Mouse (Mus musculus) embryonic facial prominence, embryonic 15.5 days (tissue): ENCODE data around the gene Ncoa3. TPM values are rescaled to one million over a fixed set of nuclear protein-coding genes. Genes with fewer than 3 reads are reported as not detected.

Experiments used
- ATAC-seq: fragments of 200-750 bp; cut with Nextera tagmentation; 2 replicates; pipeline ENCODE4 v1.8.0; 2017; ENCODE audit warnings: low read depth, moderate TSS enrichment; ENCODE audit not compliant: insufficient number of reproducible peaks, low FRiP score, low TSS enrichment
- H3K27ac ChIP-seq: fragments of 300-500 bp; sonication (generic); replicated peaks from 2 replicates; pipeline ENCODE4 v1.5.1; 2015; ENCODE audit warnings: mild to moderate bottlenecking, inconsistent platforms
- H3K27me3 ChIP-seq: fragments of 300-500 bp; sonication (generic); 2 replicates; pipeline ENCODE4 v1.6.1; 2015; ENCODE audit warnings: inconsistent platforms
- H3K36me3 ChIP-seq: fragments of 300-500 bp; sonication (generic); 2 replicates; pipeline ENCODE4 v1.6.1; 2015; ENCODE audit warnings: mild to moderate bottlenecking, inconsistent platforms
- H3K4me1 ChIP-seq: fragments of 300-500 bp; sonication (generic); 2 replicates; pipeline ENCODE4 v1.6.1; 2015; ENCODE audit warnings: inconsistent platforms
- H3K4me2 ChIP-seq: fragments of 300-500 bp; sonication (generic); replicated peaks from 2 replicates; pipeline ENCODE4 v1.6.1; 2015; ENCODE audit warnings: mild to moderate bottlenecking, inconsistent platforms
- H3K4me3 ChIP-seq: fragments of 300-500 bp; sonication (generic); replicated peaks from 2 replicates; pipeline ENCODE4 v1.5.1; 2015; ENCODE audit warnings: mild to moderate bottlenecking, inconsistent platforms
- H3K9ac ChIP-seq: fragments of 300-500 bp; sonication (generic); 2 replicates; pipeline ENCODE4 v1.6.1; 2015; ENCODE audit warnings: inconsistent platforms
- H3K9me3 ChIP-seq: fragments of 300-500 bp; sonication (generic); replicated peaks from 2 replicates; pipeline ENCODE4 v1.6.1; 2016; ENCODE audit warnings: inconsistent platforms
- WGBS: fragments of 180-500 bp; shearing (Covaris S2); methylation state at CpG from one replicate; pipeline ENCODE4 v1.1.7; 2015; 5-methylcytosine and 5-hydroxymethylcytosine counted together
- polyA plus RNA-seq: library from polyadenylated mRNA; unstranded; fragments of >200 nt; fragmentation: Nextera tagmentation; extraction: Ambion mirVana; gene quantifications from 2 replicates; pipeline ENCODE4 v1.2.1, GENCODE M21; 2015

Ncoa3 gene
- polyA plus RNA-seq, 1 experiment from 2014 or later: 14.7 TPM

- H3K4me2 ChIP-seq: no peak overlapping the region
- H3K9me3 ChIP-seq: no peaks in the 10 kb centered on the region
- no peaks in the 10 kb centered on the region for H3K27me3 ChIP-seq
- H3K4me1 ChIP-seq: 0 out of 2 replicates have a peak, but pooled peaks cover 3% of the 10 kb centered on the region
- WGBS: 85% methylated on average over 7 of the region's 7 CpGs
- no peak for ATAC-seq
- H3K27ac ChIP-seq: no peak overlapping the region
- H3K4me3 ChIP-seq: no peak overlapping the region
- no peak overlapping the region for H3K9ac ChIP-seq
- no peaks in the 10 kb centered on the region for H3K36me3 ChIP-seq
These were observed 21.7 kb upstream of the Ncoa3 start for GRCm38 (mm10) chr2:165970767-165971166.

- H3K9ac ChIP-seq: no peak overlapping the region
- 67% methylated on average over 1 of the region's 1 CpGs for WGBS
- no peak overlapping the region for H3K27ac ChIP-seq
- H3K36me3 ChIP-seq: no peaks in the 10 kb centered on the region
- H3K27me3 ChIP-seq: no peaks in the 10 kb centered on the region
- no peak for ATAC-seq
- no peak overlapping the region for H3K4me2 ChIP-seq
- H3K9me3 ChIP-seq: no peaks in the 10 kb centered on the region
- no peaks in the 10 kb centered on the region for H3K4me1 ChIP-seq
- H3K4me3 ChIP-seq: no peak overlapping the region
These were observed 18.1 kb upstream of the Ncoa3 start for GRCm38 (mm10) chr2:165974383-165974782.

GRCm38 (mm10) chr2:165976186-165976585 is 16.2 kb upstream of the Ncoa3 start:
- H3K4me2 ChIP-seq: no peak overlapping the region
- H3K36me3 ChIP-seq: no peaks in the 10 kb centered on the region
- H3K27me3 ChIP-seq: no peaks in the 10 kb centered on the region
- no peak overlapping the region for H3K9ac ChIP-seq
- H3K9me3 ChIP-seq: no peaks in the 10 kb centered on the region
- ATAC-seq: no peak
- no peaks in the 10 kb centered on the region for H3K4me1 ChIP-seq
- no peak overlapping the region for H3K4me3 ChIP-seq
- no peak overlapping the region for H3K27ac ChIP-seq
- WGBS: 79% methylated on average over 3 of the region's 3 CpGs

GRCm38 (mm10) chr2:165976874-165977273 is 15.6 kb upstream of the Ncoa3 start:
- Histone ChIP-seq H3K36me3 (no peaks in the 10 kb centered on the region), H3K4me2 (no peak overlapping the region), H3K27me3 (no peaks in the 10 kb centered on the region), H3K9me3 (no peaks in the 10 kb centered on the region), H3K9ac (no peak overlapping the region), H3K4me1 (no peaks in the 10 kb centered on the region), H3K27ac (no peak overlapping the region), H3K4me3 (no peak overlapping the region)
- no peak for ATAC-seq
- 49% methylated on average over 5 of the region's 5 CpGs for WGBS

GRCm38 (mm10) chr2:165978119-165978518 is 14.3 kb upstream of the Ncoa3 start:
- Histone ChIP-seq H3K27ac (no peak overlapping the region), H3K4me2 (no peak overlapping the region), H3K4me1 (0 out of 2 replicates have a peak, but pooled peaks cover 10% of the 10 kb centered on the region), H3K9me3 (no peaks in the 10 kb centered on the region), H3K36me3 (no peaks in the 10 kb centered on the region), H3K4me3 (no peak overlapping the region), H3K9ac (no peak overlapping the region), H3K27me3 (no peaks in the 10 kb centered on the region)
- WGBS: 89% methylated on average over 1 of the region's 1 CpGs
- no peak for ATAC-seq

GRCm38 (mm10) chr2:165981248-165981977 is 11.0 kb upstream of the Ncoa3 start:
- no peaks in the 10 kb centered on the region for H3K36me3 ChIP-seq
- H3K4me1 ChIP-seq: 0 out of 2 replicates have a peak, but pooled peaks cover 10% of the 10 kb centered on the region
- WGBS: 63% methylated on average over 6 of the region's 6 CpGs
- ATAC-seq: no peak
- no peak overlapping the region for H3K27ac ChIP-seq
- H3K9me3 ChIP-seq: no peaks in the 10 kb centered on the region
- H3K27me3 ChIP-seq: no peaks in the 10 kb centered on the region
- H3K4me2 ChIP-seq: no peak overlapping the region
- H3K9ac ChIP-seq: no peak overlapping the region
- H3K4me3 ChIP-seq: no peak overlapping the region

GRCm38 (mm10) chr2:165982512-165983389 is 9.7 kb upstream of the Ncoa3 start:
- H3K9ac ChIP-seq: no peak overlapping the region
- no peaks in the 10 kb centered on the region for H3K36me3 ChIP-seq
- no peak overlapping the region for H3K4me3 ChIP-seq
- WGBS: 38% methylated on average over 16 of the region's 16 CpGs
- peak overlapping the region; percentile 60 for H3K27ac ChIP-seq
- ATAC-seq: no peak
- no peaks in the 10 kb centered on the region for H3K27me3 ChIP-seq
- peaks cover 15% of the 10 kb centered on the region; the same call in 1 of the 2 replicates for H3K4me1 ChIP-seq
- H3K9me3 ChIP-seq: no peaks in the 10 kb centered on the region
- H3K4me2 ChIP-seq: 0 out of 2 replicates have a peak overlapping the region, but pooled peaks have one; percentile 10

- Histone ChIP-seq H3K9me3 (no peaks in the 10 kb centered on the region), H3K36me3 (no peaks in the 10 kb centered on the region), H3K4me2 (no peak overlapping the region), H3K9ac (no peak overlapping the region), H3K4me3 (no peak overlapping the region), H3K27me3 (no peaks in the 10 kb centered on the region), H3K4me1 (peaks cover 15% of the 10 kb centered on the region; the same call in 1 of the 2 replicates), H3K27ac (no peak overlapping the region)
- no peak for ATAC-seq
- WGBS: 91% methylated on average over 1 of the region's 1 CpGs
These were observed 8.1 kb upstream of the Ncoa3 start for GRCm38 (mm10) chr2:165984318-165984717.

GRCm38 (mm10) chr2:165984891-165985290 is 7.5 kb upstream of the Ncoa3 start:
- Histone ChIP-seq H3K27ac (no peak overlapping the region), H3K27me3 (no peaks in the 10 kb centered on the region), H3K9ac (no peak overlapping the region), H3K4me3 (no peak overlapping the region), H3K9me3 (no peaks in the 10 kb centered on the region), H3K4me2 (no peak overlapping the region), H3K36me3 (no peaks in the 10 kb centered on the region), H3K4me1 (peaks cover 15% of the 10 kb centered on the region; the same call in 1 of the 2 replicates)
- 89% methylated on average over 6 of the region's 6 CpGs for WGBS
- no peak for ATAC-seq

GRCm38 (mm10) chr2:165985581-165985980 is 6.9 kb upstream of the Ncoa3 start:
- WGBS: 86% methylated on average over 11 of the region's 11 CpGs
- H3K27ac ChIP-seq: no peak overlapping the region
- no peak for ATAC-seq

GRCm38 (mm10) chr2:165986921-165987453 is 5.4 kb upstream of the Ncoa3 start:
- H3K9ac ChIP-seq: no peak overlapping the region
- H3K4me2 ChIP-seq: peak overlapping the region; percentile 69
- peak overlapping the region; percentile 48 for H3K4me3 ChIP-seq
- 1% methylated on average over 23 of the region's 23 CpGs for WGBS
- H3K9me3 ChIP-seq: no peaks in the 10 kb centered on the region
- no peaks in the 10 kb centered on the region for H3K36me3 ChIP-seq
- peaks cover 15% of the 10 kb centered on the region; the same call in 1 of the 2 replicates for H3K4me1 ChIP-seq
- ATAC-seq: peak; percentile 80
- peak overlapping the region; percentile 94 for H3K27ac ChIP-seq
- H3K27me3 ChIP-seq: no peaks in the 10 kb centered on the region

More at GRCm38 (mm10) chr2:165985581-165985980, 6.9 kb upstream of the Ncoa3 start:
- H3K9ac ChIP-seq: no peak overlapping the region
- H3K27me3 ChIP-seq: no peaks in the 10 kb centered on the region
- H3K4me3 ChIP-seq: no peak overlapping the region
- H3K4me1 ChIP-seq: peaks cover 15% of the 10 kb centered on the region; the same call in 1 of the 2 replicates
- H3K36me3 ChIP-seq: no peaks in the 10 kb centered on the region
- H3K9me3 ChIP-seq: no peaks in the 10 kb centered on the region
- H3K4me2 ChIP-seq: no peak overlapping the region
